Mouse (Mus musculus) ovary, postnatal 14 days (tissue): ENCODE measurements around the gene Gm49661.

Experiments
- DNase-seq: peaks from one replicate; pipeline ENCODE4 v3.0.0; 2022; ENCODE audit warnings: low spot score

The Gm49661 gene

DNA sequence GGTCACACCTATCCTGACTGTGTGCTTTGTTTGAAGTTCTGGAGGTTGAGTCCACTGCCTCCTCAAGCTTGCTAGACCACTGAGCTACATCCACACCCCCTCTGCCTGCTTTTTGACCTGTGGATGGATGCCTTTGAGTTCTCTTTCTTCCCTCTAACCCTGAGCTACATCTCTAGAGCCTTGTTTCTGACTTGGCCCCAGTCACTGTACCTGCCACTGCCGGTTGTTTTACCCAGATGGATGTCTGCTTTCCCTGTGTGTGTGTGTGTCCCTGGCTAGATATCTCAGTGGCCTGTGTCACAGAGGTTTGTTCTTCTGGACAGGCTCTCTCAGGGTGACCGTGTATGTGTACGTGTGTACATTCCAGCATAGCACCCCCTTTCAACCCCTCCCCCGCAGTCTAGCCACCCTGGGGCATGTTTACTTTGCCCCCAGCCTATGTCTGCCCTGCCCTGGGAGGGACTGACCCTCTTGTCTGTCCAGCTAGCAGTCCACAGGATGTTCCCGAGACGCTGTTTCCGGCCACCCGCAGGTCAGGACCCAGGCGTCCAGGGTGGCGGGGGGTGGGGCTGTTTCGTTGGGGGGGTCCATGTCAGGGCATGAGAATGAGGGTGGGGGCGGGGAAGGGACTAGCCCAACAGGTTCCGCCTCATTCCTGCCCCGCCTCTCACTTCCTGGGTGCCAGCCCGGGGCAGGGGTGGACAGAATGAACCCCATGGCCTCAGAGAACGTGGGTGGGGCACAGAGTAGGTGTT lies 15.2 kb upstream of the Gm49661 start:
- DNase-seq: no peak

DNA sequence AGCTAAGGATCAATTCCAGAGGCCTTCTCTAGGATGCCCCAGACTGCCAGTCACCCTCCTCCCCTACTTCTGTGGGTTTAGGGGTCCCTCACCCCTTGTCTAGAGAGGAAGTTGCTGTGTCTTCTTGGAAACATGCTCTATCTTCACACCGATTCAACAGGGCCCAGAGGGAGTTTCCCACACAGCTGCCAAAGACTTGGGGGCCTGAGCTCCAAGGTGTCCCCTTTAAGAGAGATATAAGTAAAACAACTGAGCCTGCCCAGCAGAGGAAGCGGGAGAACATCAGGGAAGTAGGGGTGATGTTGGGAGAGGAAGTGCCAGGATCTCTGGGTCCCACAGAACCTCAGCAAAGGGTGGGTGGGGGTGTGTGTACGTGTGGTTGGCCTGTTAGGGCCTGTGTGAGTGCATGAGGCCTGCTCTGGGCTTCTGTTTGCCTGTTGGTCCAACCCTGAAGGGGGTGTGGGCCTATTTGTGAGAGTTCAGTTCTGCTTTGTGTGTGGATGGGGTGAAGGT lies 13.3 kb upstream of the Gm49661 start:
- DNase-seq: no peak

DNA sequence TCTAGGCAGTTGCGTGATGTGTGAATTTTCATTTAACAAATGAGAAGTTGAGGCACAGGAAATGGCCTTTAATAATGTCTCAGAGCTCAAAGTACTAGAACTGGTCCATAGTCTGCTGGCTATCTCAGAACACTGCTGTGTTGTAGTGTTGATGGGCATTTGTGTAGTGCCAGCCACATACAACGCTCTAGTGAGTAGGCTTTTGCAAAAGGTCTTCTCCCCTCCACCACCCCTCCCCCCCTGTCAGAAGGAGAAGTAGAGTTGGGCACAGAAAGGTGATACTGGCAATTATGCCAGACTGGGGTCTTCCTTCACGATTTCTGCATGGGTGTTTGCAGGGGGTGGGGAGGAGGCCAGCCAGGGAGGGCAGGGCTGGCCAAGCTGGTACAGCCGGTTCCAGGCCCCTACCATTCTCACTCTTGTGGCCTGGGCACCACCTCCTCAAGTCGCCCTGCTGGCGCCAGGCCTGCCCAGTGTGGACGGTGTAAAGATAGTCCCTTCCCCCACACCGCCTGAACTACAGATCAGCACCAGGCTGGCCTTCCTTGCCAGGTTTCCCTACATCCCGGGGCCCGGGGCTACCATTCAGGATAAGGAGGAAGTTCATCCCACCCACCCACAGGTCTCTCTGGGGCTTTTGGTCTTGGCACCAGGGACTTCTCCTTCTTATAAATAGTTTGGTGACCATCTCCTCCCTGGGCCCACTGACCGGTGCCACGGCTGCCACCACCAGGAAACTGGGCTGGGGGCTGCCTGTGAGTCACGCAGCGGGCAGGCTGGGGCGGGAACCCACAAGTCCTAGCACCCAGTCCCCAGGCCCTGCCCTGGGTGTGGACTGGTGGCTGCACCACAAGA lies 12.6 kb upstream of the Gm49661 start:
- no peak for DNase-seq

DNA sequence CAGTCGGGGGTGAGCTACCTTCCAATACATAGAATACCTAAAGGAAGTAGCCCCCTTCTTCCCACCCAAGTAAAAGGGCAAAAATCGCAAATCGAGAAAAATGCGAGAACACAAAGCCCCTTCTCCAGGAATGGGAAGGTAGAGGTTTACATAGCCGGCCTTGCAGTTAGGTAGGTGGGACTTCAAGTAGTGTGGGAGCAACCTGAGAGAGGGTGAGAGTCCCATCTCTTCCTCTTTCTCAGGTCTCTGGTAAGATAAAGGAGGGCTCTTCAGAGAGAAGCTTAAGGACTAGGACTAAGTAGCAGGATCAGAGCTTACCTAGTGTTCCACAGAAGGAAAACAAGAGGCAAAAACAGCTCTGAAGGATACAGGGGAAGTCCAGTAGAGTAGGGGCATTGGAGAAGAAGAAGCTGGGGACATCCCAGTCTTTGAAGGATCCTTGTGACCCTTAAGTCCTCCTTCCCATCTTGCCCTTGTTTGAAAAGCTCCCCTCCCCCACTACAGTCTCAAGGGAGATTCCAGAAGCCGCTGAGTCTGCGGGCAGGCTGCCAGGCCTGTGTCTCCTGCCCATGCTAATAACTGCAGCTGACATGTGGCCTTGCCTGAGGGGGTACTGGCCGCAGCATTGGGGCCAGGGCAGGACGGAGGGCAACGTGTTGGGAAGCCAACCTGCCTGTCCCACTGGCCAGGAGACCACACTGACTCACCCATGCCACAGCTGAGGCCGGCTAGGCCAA lies 11.6 kb upstream of the Gm49661 start:
- no peak for DNase-seq

- DNase-seq: peak; percentile 79
Observed at GRCm38 (mm10) chr8:84979599-84980421, 10.6 kb upstream of the Gm49661 start.

DNA sequence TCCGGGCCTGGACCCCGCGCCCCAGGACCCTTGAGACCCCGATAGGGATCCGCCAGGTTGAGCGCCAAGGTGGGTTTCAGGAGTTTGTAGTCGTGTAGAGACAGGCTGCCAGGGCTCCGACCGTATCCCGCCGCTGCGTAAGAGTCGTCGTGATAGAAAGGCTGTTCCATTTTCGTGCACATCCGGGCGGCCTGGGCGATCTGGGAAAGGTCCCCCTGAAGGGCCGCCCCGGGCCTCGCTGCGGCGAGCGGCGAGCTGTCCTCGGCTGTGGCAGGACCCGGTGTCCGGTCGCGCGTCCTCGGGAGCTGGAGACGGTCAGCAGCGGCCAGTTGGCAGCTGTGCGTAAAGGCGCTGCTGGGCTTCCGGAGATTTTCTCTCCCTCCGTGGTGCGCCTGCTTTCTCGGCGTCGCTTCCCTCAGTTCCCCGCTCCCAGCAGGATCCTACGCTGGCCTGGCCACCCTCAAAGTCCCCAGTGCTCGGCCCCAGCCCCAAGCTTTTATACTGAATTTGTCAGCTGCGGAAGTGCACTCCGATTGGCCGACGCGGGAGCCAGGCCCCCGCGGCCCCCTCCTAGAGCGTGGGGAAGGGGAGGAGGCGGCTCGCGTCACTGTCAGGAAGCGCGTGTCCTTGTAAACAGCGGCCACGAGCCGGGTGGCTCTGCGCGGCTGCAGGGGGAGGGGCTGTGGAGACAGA lies 9.2 kb upstream of the Gm49661 start, which contains the start of gene Junb:
Junb (minus strand) TSS at position 471 of the 693 bp plus-strand sequence.
- DNase-seq: peak; percentile 82

DNA sequence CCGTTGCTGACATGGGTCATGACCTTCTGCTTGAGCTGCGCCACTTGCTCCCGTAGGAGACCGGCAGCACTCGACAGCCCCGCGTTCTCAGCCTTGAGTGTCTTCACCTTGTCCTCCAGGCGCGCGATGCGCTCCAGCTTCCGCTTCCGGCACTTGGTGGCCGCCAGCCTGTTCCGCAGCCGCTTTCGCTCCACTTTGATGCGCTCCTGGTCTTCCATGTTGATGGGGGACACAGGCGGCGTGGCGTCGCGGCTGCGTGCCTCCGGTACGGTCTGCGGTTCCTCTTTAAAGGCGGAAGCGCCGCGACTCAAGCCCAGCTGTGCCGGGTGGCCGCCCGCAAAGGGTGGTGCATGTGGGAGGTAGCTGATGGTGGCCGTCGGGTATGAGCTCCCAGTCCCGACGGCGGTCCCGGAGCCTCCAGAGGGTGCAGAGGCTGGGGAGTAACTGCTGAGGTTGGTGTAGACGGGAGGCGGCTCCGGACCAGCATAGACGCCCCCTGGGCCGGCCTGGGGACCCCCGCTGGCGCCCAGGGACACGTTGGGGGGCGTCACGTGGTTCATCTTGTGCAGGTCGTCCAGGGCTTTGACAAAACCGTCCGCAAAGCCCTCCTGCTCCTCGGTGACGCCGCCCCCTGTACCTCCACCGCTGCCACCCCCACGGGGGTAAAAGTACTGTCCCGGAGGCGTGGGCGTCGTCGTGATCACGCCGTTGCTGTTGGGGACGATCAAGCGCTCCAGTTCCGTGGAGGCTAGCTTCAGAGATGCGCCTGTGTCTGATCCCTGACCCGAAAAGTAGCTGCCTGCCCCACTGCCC lies 8.4 kb upstream of the Gm49661 start:
- DNase-seq: no peak

DNA sequence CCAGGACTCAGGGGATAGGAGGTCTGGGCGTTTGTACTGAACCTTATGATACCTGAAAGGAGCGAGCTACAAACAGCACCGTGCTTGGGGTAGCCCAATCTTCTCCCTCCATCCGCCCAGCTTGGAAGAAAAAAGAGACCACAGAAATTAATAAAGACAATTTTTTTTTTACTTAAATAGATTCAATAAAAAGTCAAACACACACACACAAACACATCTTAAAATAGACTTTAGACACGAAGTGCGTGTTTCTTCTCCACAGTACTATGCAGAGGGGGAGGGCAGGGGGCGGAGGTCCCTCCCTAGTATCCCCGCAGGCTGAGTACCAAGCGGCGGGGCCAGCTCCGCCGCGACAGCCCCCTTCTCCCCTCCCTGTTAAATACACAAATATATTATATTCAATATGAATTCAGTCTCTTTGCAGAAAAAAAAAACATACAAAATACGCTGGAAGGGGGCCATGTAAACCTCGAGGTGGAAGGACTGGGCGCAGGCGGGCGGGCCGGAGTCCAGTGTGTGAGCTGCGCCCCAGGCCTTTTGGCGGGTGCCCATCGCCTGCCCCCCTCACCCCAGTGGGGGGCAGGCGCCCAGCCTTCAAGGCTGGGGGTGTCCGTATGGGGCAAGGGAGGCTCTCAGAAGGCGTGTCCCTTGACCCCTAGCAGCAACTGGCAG lies 7.7 kb upstream of the Gm49661 start:
- no peak for DNase-seq

GRCm38 (mm10) chr8:84976031-84976762 lies 7.0 kb upstream of the Gm49661 start:
- DNase-seq: peak; percentile 90

GRCm38 (mm10) chr8:84975434-84975833 lies 6.2 kb upstream of the Gm49661 start:
- no peak for DNase-seq

DNA sequence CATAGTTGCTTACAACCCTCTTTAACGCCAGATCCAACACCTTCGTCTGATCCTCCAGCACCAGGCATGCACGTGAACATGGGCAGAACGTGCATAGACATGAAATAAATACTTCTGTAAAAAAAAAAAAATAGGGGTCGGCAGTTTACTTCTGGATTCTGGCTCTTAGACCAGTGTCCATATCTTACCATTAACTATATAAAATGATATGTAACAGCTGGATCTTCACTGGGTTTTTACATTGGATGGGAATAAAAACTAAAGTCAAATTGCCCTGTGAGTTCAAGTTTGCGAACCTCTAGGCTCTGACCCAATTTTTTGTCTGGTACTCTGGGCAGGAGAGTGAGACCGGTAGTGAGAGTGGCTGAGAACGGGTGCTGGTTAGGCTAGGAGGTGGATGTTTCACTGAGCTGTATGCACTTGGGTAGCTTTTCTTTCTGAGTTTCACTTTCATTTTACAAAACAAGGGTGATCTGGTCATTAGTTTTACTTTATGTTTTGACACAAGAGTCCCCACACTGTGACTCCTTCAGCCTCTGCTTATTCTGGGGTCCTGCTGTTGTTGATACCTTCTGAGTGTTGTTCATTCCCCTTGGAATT lies 5.4 kb upstream of the Gm49661 start:
- DNase-seq: no peak

DNA sequence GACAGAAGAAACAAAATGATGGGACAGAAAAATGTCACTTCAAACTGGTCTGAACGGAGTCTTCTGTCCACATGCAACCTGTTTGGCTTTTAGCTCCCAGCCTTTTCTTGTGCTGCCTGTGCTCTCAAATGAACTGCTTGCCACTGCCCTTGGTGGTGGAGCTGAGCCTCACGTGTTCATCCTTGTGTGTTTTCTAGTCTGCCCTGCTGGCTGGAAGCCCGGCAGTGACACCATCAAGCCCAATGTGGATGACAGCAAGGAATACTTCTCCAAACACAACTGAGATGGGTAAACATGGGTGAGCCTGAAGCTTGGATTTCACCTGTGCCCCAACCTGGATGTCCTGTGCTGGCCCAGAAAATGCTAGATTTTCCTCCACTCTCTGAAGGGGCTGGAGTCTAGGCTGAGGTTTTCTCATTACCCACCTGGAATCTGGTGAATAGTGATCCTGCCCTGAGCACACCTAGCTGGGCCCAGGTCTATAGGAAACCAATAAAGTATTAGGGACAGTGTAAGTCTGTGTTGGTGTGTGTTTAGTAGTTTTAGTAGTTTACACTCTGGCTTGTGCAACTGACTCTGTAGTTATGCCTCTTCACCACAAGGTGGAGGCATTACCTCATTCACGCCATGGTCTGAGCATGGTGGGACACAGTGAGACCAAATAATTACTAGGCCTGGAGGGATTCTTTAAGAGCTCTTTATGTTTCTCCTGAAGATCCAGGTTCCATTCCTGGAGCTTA lies 4.7 kb upstream of the Gm49661 start:
- DNase-seq: no peak

DNA sequence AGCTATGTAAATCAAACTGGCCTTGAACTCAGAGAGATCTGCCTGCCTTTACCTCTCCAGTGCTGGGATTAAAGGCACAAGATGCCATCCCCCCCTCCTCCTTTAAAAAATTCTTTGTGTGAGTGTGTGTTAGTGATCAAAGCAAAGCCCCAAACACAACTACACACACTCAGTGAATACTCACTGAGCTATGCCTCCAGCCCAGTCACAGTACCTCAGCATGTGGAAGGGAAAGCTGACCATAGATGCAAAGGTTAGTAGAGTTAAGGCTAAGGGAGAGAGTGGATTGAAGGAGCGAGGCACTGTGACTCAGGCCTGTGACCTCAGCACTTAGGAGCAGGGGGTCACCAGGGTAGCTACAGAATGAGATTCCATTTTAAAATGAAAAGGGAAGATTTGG lies 3.8 kb upstream of the Gm49661 start:
- no peak for DNase-seq

DNA sequence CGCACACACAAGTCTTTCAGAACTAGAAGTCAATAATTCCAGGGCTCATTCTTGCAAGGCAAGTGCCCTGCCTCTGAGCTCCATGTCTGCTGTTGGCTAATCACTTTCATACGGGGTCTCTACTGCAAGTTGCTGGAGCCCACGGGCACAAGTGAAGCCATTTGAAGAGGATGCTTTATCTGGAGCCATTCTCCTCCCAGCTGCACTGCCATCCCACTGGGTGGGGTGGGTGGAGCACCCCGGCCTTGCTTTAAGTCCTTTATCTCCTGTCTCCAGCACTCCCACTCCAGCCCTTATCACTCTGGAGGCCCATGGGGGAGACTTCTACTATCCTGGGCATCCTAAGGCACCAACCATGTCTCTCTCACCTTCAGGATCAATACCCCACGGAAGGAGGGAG lies 1.7 kb upstream of the Gm49661 start:
- no peak for DNase-seq

DNA sequence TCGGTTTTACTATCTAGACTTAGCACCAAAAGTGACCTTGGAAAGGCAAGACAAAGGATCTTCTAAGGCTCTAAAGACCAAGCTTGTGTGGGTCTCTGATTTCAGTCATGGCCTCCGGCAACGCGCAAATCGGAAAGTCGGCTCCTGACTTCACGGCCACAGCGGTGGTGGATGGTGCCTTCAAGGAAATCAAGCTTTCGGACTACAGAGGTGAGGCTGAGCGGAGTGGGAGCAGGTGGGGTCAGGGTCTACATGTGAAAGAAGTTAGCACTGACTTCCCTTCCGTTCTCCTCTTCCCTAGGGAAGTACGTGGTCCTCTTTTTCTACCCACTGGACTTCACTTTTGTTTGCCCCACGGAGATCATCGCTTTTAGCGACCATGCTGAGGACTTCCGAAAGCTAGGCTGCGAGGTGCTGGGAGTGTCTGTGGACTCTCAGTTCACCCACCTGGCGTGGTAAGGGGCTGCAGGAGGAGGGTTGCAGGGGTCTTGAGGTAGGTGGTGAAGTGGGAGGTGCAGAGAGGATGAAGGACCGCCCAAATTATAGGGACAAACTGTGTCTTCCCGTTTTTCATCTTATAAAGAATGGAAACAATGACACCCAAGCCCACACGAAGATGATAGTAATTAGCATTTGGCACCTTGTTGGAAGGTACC lies 1.0 kb upstream of the Gm49661 start:
- DNase-seq: no peak

DNA sequence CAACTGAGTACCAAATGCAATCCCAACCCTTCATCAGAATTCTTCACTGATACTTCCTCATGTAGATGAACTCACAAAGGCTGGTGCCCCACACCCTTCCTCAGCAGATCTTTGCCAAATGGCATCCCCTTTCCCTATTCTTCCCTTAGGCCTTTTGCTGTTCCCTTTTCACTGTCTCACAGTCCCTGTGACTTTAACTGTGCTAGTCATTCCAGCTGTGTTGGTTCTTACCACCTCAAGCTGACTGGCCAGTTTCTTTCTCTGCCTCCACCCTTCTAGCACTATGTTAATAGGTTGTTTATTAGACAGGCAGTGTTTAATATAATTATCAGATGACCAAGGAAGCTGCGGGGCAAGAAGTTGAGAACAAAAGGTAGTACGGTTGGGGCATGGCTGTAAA lies 583 bp downstream of the Gm49661 start:
- DNase-seq: no peak
